Mouse (Mus musculus) heart, embryonic 10.5 days (tissue): Measurements from ENCODE around the gene Golga1. TPM values are rescaled to one million over a fixed set of nuclear protein-coding genes. Genes with fewer than 3 reads are reported as not detected.
"Not testable (repeated sequence)": the region's sequence is repeated elsewhere in the genome, so short reads cannot be mapped to it uniquely, and the experiment has no call there.

Experiments used
- DNase-seq: peaks from one replicate; pipeline ENCODE4 v3.0.0-alpha.2; 2017; ENCODE audit warnings: low spot score
- H3K27ac ChIP-seq: fragments of 300-500 bp; sonication (generic); 2 replicates; pipeline ENCODE4 v1.5.1; 2016; ENCODE audit warnings: mild to moderate bottlenecking
- H3K27me3 ChIP-seq: fragments of 300-500 bp; sonication (generic); 2 replicates; pipeline ENCODE4 v1.6.1; 2016; ENCODE audit warnings: mild to moderate bottlenecking; ENCODE audit not compliant: poor library complexity, insufficient read depth, severe bottlenecking
- H3K36me3 ChIP-seq: fragments of 300-500 bp; sonication (generic); 2 replicates; pipeline ENCODE4 v1.6.1; 2016; ENCODE audit warnings: mild to moderate bottlenecking, moderate library complexity
- H3K4me1 ChIP-seq: fragments of 300-500 bp; sonication (generic); 2 replicates; pipeline ENCODE4 v1.6.1; 2016; ENCODE audit warnings: mild to moderate bottlenecking
- H3K4me3 ChIP-seq: fragments of 300-500 bp; sonication (generic); 2 replicates; pipeline ENCODE4 v1.5.1; 2016; ENCODE audit warnings: mild to moderate bottlenecking, moderate library complexity
- H3K9me3 ChIP-seq: fragments of 300-500 bp; sonication (generic); 2 replicates; pipeline ENCODE4 v1.6.1; 2016; ENCODE audit warnings: mild to moderate bottlenecking, moderate library complexity
- WGBS: fragments of 180-500 bp; shearing (Covaris S2); methylation state at CpG from one replicate; pipeline ENCODE4 v1.1.7; 2016; 5-methylcytosine and 5-hydroxymethylcytosine counted together
- polyA plus RNA-seq: library from polyadenylated mRNA; unstranded; fragments of >200 nt; fragmentation: Nextera tagmentation; extraction: Ambion mirVana; gene quantifications from 2 replicates; pipeline ENCODE4 v1.2.1, GENCODE M21; 2016

Golga1 gene
- polyA plus RNA-seq, 1 experiment from 2014 or later = 18.1 TPM

- peaks cover 87% of the 10 kb centered on the region for H3K36me3 ChIP-seq
- WGBS = 89% methylated on average over 1 of the region's 1 CpGs
Observed at GRCm38 (mm10) chr2:39020004-39020403, 45.3 kb downstream of the Golga1 start.

GRCm38 (mm10) chr2:39016581-39016980 lies 48.8 kb downstream of the Golga1 start:
- H3K27ac ChIP-seq = no peak overlapping the region
- peaks cover 87% of the 10 kb centered on the region for H3K36me3 ChIP-seq
- no peak for DNase-seq
- H3K4me3 ChIP-seq = no peak overlapping the region
- H3K4me1 ChIP-seq = no peaks in the 10 kb centered on the region; the same call in 1 of the 2 replicates
- H3K27me3 ChIP-seq = no peaks in the 10 kb centered on the region
- WGBS = 75% methylated on average over 3 of the region's 3 CpGs
- no peaks in the 10 kb centered on the region for H3K9me3 ChIP-seq

More at GRCm38 (mm10) chr2:39020004-39020403, 45.3 kb downstream of the Golga1 start:
- no peak for DNase-seq
- no peaks in the 10 kb centered on the region for H3K27me3 ChIP-seq
- no peaks in the 10 kb centered on the region for H3K9me3 ChIP-seq
- no peaks in the 10 kb centered on the region for H3K4me1 ChIP-seq
- no peak overlapping the region for H3K27ac ChIP-seq
- H3K4me3 ChIP-seq = no peak overlapping the region

- no peaks in the 10 kb centered on the region for H3K9me3 ChIP-seq
- DNase-seq = no peak
- H3K4me1 ChIP-seq = peaks cover 12% of the 10 kb centered on the region
- WGBS = 86% methylated on average over 7 of the region's 7 CpGs
- no peak overlapping the region for H3K4me3 ChIP-seq
- peaks cover 55% of the 10 kb centered on the region for H3K36me3 ChIP-seq
- H3K27me3 ChIP-seq = no peaks in the 10 kb centered on the region
- no peak overlapping the region for H3K27ac ChIP-seq
Observed at GRCm38 (mm10) chr2:39012768-39013279, 52.5 kb downstream of the Golga1 start.

- H3K4me1 ChIP-seq = peaks cover 15% of the 10 kb centered on the region
- H3K27me3 ChIP-seq = no peaks in the 10 kb centered on the region
- no peaks in the 10 kb centered on the region for H3K9me3 ChIP-seq
- H3K4me3 ChIP-seq = no peak overlapping the region
- H3K36me3 ChIP-seq = peaks cover 52% of the 10 kb centered on the region
- 91% methylated on average over 3 of the region's 3 CpGs for WGBS
- DNase-seq = no peak
- H3K27ac ChIP-seq = no peak overlapping the region
Observed at GRCm38 (mm10) chr2:39011971-39012370, 53.4 kb downstream of the Golga1 start.

- no peak overlapping the region for H3K27ac ChIP-seq
- peaks cover 20% of the 10 kb centered on the region for H3K4me1 ChIP-seq
- H3K9me3 ChIP-seq = no peaks in the 10 kb centered on the region
- H3K27me3 ChIP-seq = no peaks in the 10 kb centered on the region
- no peak overlapping the region for H3K4me3 ChIP-seq
- H3K36me3 ChIP-seq = peaks cover 45% of the 10 kb centered on the region
- no peak for DNase-seq
Observed at GRCm38 (mm10) chr2:39011264-39011663, 54.1 kb downstream of the Golga1 start.

GRCm38 (mm10) chr2:39010144-39010543 lies 55.2 kb downstream of the Golga1 start:
- not testable (repeated sequence) for H3K27me3 ChIP-seq, H3K9me3 ChIP-seq, H3K4me3 ChIP-seq, H3K27ac ChIP-seq, DNase-seq
- Histone ChIP-seq H3K4me1 (peaks cover 27% of the 10 kb centered on the region), H3K36me3 (peaks cover 34% of the 10 kb centered on the region)
- 89% methylated on average over 5 of the region's 5 CpGs for WGBS

- peak overlapping the region; percentile 89 for H3K27ac ChIP-seq
- DNase-seq = no peak
Observed at GRCm38 (mm10) chr2:39008954-39009365, 56.4 kb downstream of the Golga1 start.

GRCm38 (mm10) chr2:39008350-39008851 lies 56.9 kb downstream of the Golga1 start:
- Histone ChIP-seq H3K27ac (peak overlapping the region; percentile 89), H3K36me3 (peaks cover 23% of the 10 kb centered on the region), H3K9me3 (no peaks in the 10 kb centered on the region), H3K27me3 (no peaks in the 10 kb centered on the region), H3K4me3 (peak overlapping the region; percentile 86), H3K4me1 (peaks cover 35% of the 10 kb centered on the region)
- DNase-seq = no peak
- under 1% methylated on average over 25 of the region's 25 CpGs for WGBS

More at GRCm38 (mm10) chr2:39008954-39009365, 56.4 kb downstream of the Golga1 start:
- Histone ChIP-seq H3K4me1 (peaks cover 29% of the 10 kb centered on the region), H3K4me3 (peak overlapping the region; percentile 86), H3K36me3 (peaks cover 23% of the 10 kb centered on the region), H3K9me3 (no peaks in the 10 kb centered on the region), H3K27me3 (no peaks in the 10 kb centered on the region)
- 32% methylated on average over 3 of the region's 3 CpGs for WGBS

GRCm38 (mm10) chr2:39007865-39008264 lies 57.5 kb downstream of the Golga1 start:
- under 1% methylated on average over 44 of the region's 44 CpGs for WGBS
- H3K36me3 ChIP-seq = peaks cover 23% of the 10 kb centered on the region
- peaks cover 39% of the 10 kb centered on the region for H3K4me1 ChIP-seq
- no peaks in the 10 kb centered on the region for H3K9me3 ChIP-seq
- H3K27ac ChIP-seq = peak overlapping the region; percentile 89
- H3K4me3 ChIP-seq = peak overlapping the region; percentile 86
- DNase-seq = peak; percentile 96
- H3K27me3 ChIP-seq = no peaks in the 10 kb centered on the region

- peaks cover 47% of the 10 kb centered on the region for H3K4me1 ChIP-seq
- H3K27me3 ChIP-seq = no peaks in the 10 kb centered on the region
- H3K27ac ChIP-seq = no peak overlapping the region
- WGBS = 87% methylated on average over 14 of the region's 14 CpGs
- H3K4me3 ChIP-seq = peak overlapping the region; percentile 81
- peaks cover 28% of the 10 kb centered on the region for H3K36me3 ChIP-seq
- H3K9me3 ChIP-seq = no peaks in the 10 kb centered on the region
- no peak for DNase-seq
Observed at GRCm38 (mm10) chr2:39006149-39006730, 59.1 kb downstream of the Golga1 start.

GRCm38 (mm10) chr2:39005574-39006079 lies 59.7 kb downstream of the Golga1 start, which contains the start of gene Rpl35:
Gene Rpl35 (minus strand): TSS chr2:39005624.
- H3K9me3 ChIP-seq = no peaks in the 10 kb centered on the region
- peaks cover 34% of the 10 kb centered on the region for H3K36me3 ChIP-seq
- peaks cover 47% of the 10 kb centered on the region for H3K4me1 ChIP-seq
- WGBS = 11% methylated on average over 15 of the region's 15 CpGs
- H3K4me3 ChIP-seq = peak within 1 kb of the TSS; percentile 81
- DNase-seq = no peak
- H3K27me3 ChIP-seq = no peaks in the 10 kb centered on the region
- peak within 1 kb of the TSS; percentile 97 for H3K27ac ChIP-seq

- Histone ChIP-seq H3K4me3 (peak within 1 kb of the TSS; percentile 81), H3K4me1 (peaks cover 47% of the 10 kb centered on the region), H3K27ac (peak within 1 kb of the TSS; percentile 97), H3K27me3 (no peaks in the 10 kb centered on the region), H3K36me3 (peaks cover 41% of the 10 kb centered on the region), H3K9me3 (no peaks in the 10 kb centered on the region)
- under 1% methylated on average over 58 of the region's 58 CpGs for WGBS
- DNase-seq = peak; percentile 96
Observed at GRCm38 (mm10) chr2:39004880-39005435, 60.4 kb downstream of the Golga1 start, which contains the start of gene Arpc5l. Gene Arpc5l (plus strand): TSS chr2:39005348.

GRCm38 (mm10) chr2:39004372-39004771 lies 61.0 kb downstream of the Golga1 start:
- H3K9me3 ChIP-seq = no peaks in the 10 kb centered on the region
- peak overlapping the region; percentile 97 for H3K27ac ChIP-seq
- peaks cover 42% of the 10 kb centered on the region for H3K4me1 ChIP-seq
- peaks cover 45% of the 10 kb centered on the region for H3K36me3 ChIP-seq
- WGBS = under 1% methylated on average over 11 of the region's 11 CpGs
- peak overlapping the region; percentile 81 for H3K4me3 ChIP-seq
- H3K27me3 ChIP-seq = no peaks in the 10 kb centered on the region
- no peak for DNase-seq
